Mouse (Mus musculus): ENCODE data around the gene Olfr1025-ps1.

The Olfr1025-ps1 gene

GRCm38 (mm10) chr2:85914893-85915292, at the start of gene Olfr1025-ps1:
Gene Olfr1025-ps1, plus strand, starts transcription at chr2:85915193.
- no peak for DNase-seq (ENCODE audit: low spot score in 2 of 2)

- DNase-seq (ENCODE audit: low spot score in 2 of 2) = no peak
Measured at GRCm38 (mm10) chr2:85868294-85868693, 46.7 kb upstream of the Olfr1025-ps1 start, which contains the start of gene Olfr1022. Gene Olfr1022, plus strand, starts transcription at chr2:85868594.

GRCm38 (mm10) chr2:85885340-85885739, 29.7 kb upstream of the Olfr1025-ps1 start, which contains the start of gene Olfr1023:
Gene Olfr1023, plus strand, starts transcription at chr2:85885640.
- no peak for DNase-seq (ENCODE audit: low spot score in 2 of 2)

GRCm38 (mm10) chr2:85904952-85905351, 10.0 kb upstream of the Olfr1025-ps1 start, which contains the start of gene Olfr1024:
Gene Olfr1024, minus strand, starts transcription at chr2:85905052.
- DNase-seq (ENCODE audit: low spot score in 2 of 2) = no peak

GRCm38 (mm10) chr2:85913197-85913596, 1.8 kb upstream of the Olfr1025-ps1 start:
- DNase-seq (ENCODE audit: low spot score in 2 of 2) = no peak

GRCm38 (mm10) chr2:85921258-85921657, 6.3 kb downstream of the Olfr1025-ps1 start, which contains the start of gene Olfr1026:
Gene Olfr1026, plus strand, starts transcription at chr2:85921558.
- DNase-seq (ENCODE audit: low spot score in 2 of 2) = no peak

- DNase-seq (ENCODE audit: low spot score in 2 of 2) = no peak
Measured at GRCm38 (mm10) chr2:85950137-85950536, 35.1 kb downstream of the Olfr1025-ps1 start, which contains the start of gene Olfr1028. Gene Olfr1028, plus strand, starts transcription at chr2:85950437.
